Mouse (Mus musculus) megakaryocyte, embryonic 14.5 days (primary cell): Measurements from ENCODE around the gene Rbm20.

Experiments
- FLI1 ChIP-seq: IDR thresholded peaks from 2 replicates; pipeline ENCODE4 v1.6.1; 2012; ENCODE audit warnings: low read length, inconsistent platforms, mixed read lengths
- GATA1 ChIP-seq: IDR thresholded peaks from 3 replicates; pipeline ENCODE4 v1.6.1; 2012; ENCODE audit warnings: mixed read lengths, low read length, inconsistent platforms, borderline replicate concordance

DNA sequence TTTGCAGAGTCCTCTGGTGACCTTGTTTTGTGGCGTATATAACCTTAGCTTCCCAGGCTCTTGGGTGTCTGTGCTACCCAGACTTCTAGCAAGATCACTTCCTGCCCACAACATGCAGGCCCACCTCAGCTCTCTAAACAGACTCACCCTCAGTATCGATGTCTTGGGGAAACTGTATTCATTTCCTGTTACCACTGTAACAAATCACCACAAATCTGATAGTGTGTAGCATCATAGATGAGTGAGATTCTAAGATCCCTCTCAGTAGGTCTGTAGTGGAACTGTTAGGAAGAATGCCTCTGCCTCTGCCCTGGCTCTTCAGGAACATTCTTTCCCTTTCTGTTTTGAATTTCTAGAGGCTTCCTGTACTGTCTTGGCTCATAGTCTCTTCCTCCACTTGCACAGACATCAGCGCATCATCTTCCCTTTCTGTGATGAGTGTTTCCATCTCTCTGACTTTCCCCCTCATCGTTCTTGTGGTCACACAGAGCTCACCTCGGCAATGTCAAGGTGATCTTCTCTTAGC is 130.2 kb downstream of the Rbm20 start:
- TF ChIP-seq GATA1 (no peak), FLI1 (no peak)
